Comparison of ENCODE assay signal across 9 mouse cellular contexts in genomic region chr13:29503147-29504044, GRCm38 (mm10).
A peak's percentile ranks its signal among the peaks of the same experiment; 100 is the strongest.
DNase-seq lines count a peak whose midpoint lies in the region; ATAC-seq and TF ChIP-seq lines count a peak whose summit lies in the region.
"Had no signal": no experiment of that assay in that cellular context is flagged by ENCODE, and none has a peak within 500 bp of the region (broad histone marks: within the 10 kb centered on the region; RNA-seq: fewer than 3 reads in every experiment).

No protein-coding gene starts in this region.

- no peak for TF ChIP-seq CTCF in kidney, postnatal 0 days (IDR thresholded peaks at IDR 0.05; ENCODE audit: low read depth)
- TF ChIP-seq CTCF in MEL (IDR thresholded peaks at IDR 0.05 in 2 of 3, conservative IDR thresholded peaks at IDR 0.05 in 1 of 3; ENCODE audit: control insufficient read depth in 1 of 3, insufficient read depth in 1 of 3, low read depth in 2 of 3, low read length in 3 of 3, poor library complexity in 1 of 3, severe bottlenecking in 1 of 3) = no peak
- TF ChIP-seq CTCF in intestine, postnatal 0 days (IDR thresholded peaks at IDR 0.05; ENCODE audit: low read depth) = no peak

- ATAC-seq in kidney, postnatal 0 days (replicated peaks; ENCODE audit: low FRiP score, low read depth) = no peak
- no peak for ATAC-seq in kidney, embryonic 16.5 days (ENCODE audit: low FRiP score, low TSS enrichment)
- ATAC-seq in intestine, postnatal 0 days = peak; percentile 54; the same call in 1 of the 2 replicates
- ATAC-seq in liver, embryonic 11.5 days (replicated peaks; ENCODE audit: low FRiP score) = no peak

- H3K9ac ChIP-seq in kidney, postnatal 0 days (ENCODE audit: low read depth, low read length) = no peak overlapping the region
- no peak overlapping the region for H3K9ac ChIP-seq in kidney, embryonic 16.5 days (replicated peaks; ENCODE audit: low read length)
- H3K9ac ChIP-seq in MEL (ENCODE audit: control insufficient read depth, low read depth, low read length, poor library complexity, severe bottlenecking) = no peak overlapping the region
- H3K9ac ChIP-seq in intestine, postnatal 0 days (ENCODE audit: low read depth, low read length) = no peak overlapping the region
- no peak overlapping the region for H3K9ac ChIP-seq in liver, embryonic 11.5 days (ENCODE audit: low read depth, low read length)
- H3K9ac ChIP-seq: hindbrain, embryonic 15.5 days had no signal

- H3K4me3 ChIP-seq in kidney, postnatal 0 days (replicated peaks; ENCODE audit: low read depth, low read length) = no peak overlapping the region
- H3K4me3 ChIP-seq in kidney, embryonic 16.5 days (ENCODE audit: low read length) = no peak overlapping the region
- H3K4me3 ChIP-seq in MEL (ENCODE audit: control insufficient read depth in 1 of 2, insufficient read depth in 1 of 2, low read depth in 2 of 2, low read length in 2 of 2) = no peak overlapping the region
- no peak overlapping the region for H3K4me3 ChIP-seq in intestine, postnatal 0 days (ENCODE audit: low read depth, low read length)
- no peak overlapping the region for H3K4me3 ChIP-seq in liver, embryonic 11.5 days (ENCODE audit: low read depth, low read length)
- no peak overlapping the region for H3K4me3 ChIP-seq in forebrain, embryonic 10.5 days
- H3K4me3 ChIP-seq: hindbrain, embryonic 15.5 days had no signal

- DNase-seq in cerebellum, adult 9-10 months = peak; percentile 44
- DNase-seq in cerebellum, adult 11-12 months = no peak
- DNase-seq in kidney, postnatal 0 days (ENCODE audit: low spot score) = peak; percentile 73
- DNase-seq in MEL (ENCODE audit: low read depth, low spot score) = peak; percentile 51
- DNase-seq in liver, embryonic 11.5 days (ENCODE audit: low spot score) = no peak
- DNase-seq in forebrain, embryonic 10.5 days (ENCODE audit: extremely low spot score, low spot score) = no peak

- no peaks in the 10 kb centered on the region for H3K4me1 ChIP-seq in kidney, postnatal 0 days (replicated peaks; ENCODE audit: insufficient read depth, low read length)
- H3K4me1 ChIP-seq in kidney, embryonic 16.5 days (ENCODE audit: insufficient read depth, low read length) = peaks cover 6% of the 10 kb centered on the region; the same call in 1 of the 2 replicates
- H3K4me1 ChIP-seq in MEL (ENCODE audit: control insufficient read depth in 1 of 2, insufficient read depth in 2 of 2, low read length in 2 of 2) = no peaks in the 10 kb centered on the region
- 0 out of 2 replicates have a peak, but pooled peaks cover 2% of the 10 kb centered on the region for H3K4me1 ChIP-seq in intestine, postnatal 0 days (replicated peaks; ENCODE audit: control insufficient read depth, insufficient read depth, low read length)
- H3K4me1 ChIP-seq in liver, embryonic 11.5 days (replicated peaks; ENCODE audit: control insufficient read depth, insufficient read depth, low read length) = no peaks in the 10 kb centered on the region
- peaks cover 14% of the 10 kb centered on the region for H3K4me1 ChIP-seq in forebrain, embryonic 10.5 days

- no peaks in the 10 kb centered on the region for H3K79me2 ChIP-seq in MEL (ENCODE audit: control insufficient read depth, insufficient read depth, low read length, poor library complexity)

- TF ChIP-seq EP300 in MEL (IDR thresholded peaks at IDR 0.05; ENCODE audit: low read depth in 1 of 2, low read length in 2 of 2) = no peak

- no peak for TF ChIP-seq RAD21 in MEL (IDR thresholded peaks at IDR 0.05; ENCODE audit: low read depth, low read length)

- no peaks in the 10 kb centered on the region for H3K27me3 ChIP-seq in kidney, postnatal 0 days (ENCODE audit: insufficient read depth, low read length)
- no peaks in the 10 kb centered on the region for H3K27me3 ChIP-seq in kidney, embryonic 16.5 days (ENCODE audit: insufficient read depth, low read length)
- no peaks in the 10 kb centered on the region for H3K27me3 ChIP-seq in MEL (ENCODE audit: control insufficient read depth in 1 of 2, insufficient read depth in 2 of 2, low read length in 2 of 2)
- H3K27me3 ChIP-seq in intestine, postnatal 0 days (replicated peaks; ENCODE audit: control insufficient read depth, insufficient read depth, low read length) = no peaks in the 10 kb centered on the region
- H3K27me3 ChIP-seq in liver, embryonic 11.5 days (replicated peaks; ENCODE audit: control insufficient read depth, insufficient read depth, low read length) = no peaks in the 10 kb centered on the region
- H3K27me3 ChIP-seq in forebrain, embryonic 10.5 days (ENCODE audit: poor library complexity, severe bottlenecking) = no peaks in the 10 kb centered on the region
- H3K27me3 ChIP-seq: hindbrain, embryonic 15.5 days had no signal

- WGBS in kidney, postnatal 0 days = 52% methylated on average over 6 of the region's 6 CpGs
- 53% methylated on average over 6 of the region's 6 CpGs for WGBS in kidney, embryonic 16.5 days
- WGBS in intestine, postnatal 0 days = 51% methylated on average over 6 of the region's 6 CpGs
- 72% methylated on average over 6 of the region's 6 CpGs for WGBS in liver, embryonic 11.5 days
- WGBS in forebrain, embryonic 10.5 days = 80% methylated on average over 6 of the region's 6 CpGs

- H3K9me3 ChIP-seq in kidney, postnatal 0 days (replicated peaks; ENCODE audit: low read length) = no peaks in the 10 kb centered on the region
- H3K9me3 ChIP-seq in kidney, embryonic 16.5 days (ENCODE audit: low read length) = no peaks in the 10 kb centered on the region
- H3K9me3 ChIP-seq in MEL (replicated peaks; ENCODE audit: insufficient read depth, low read length) = no peaks in the 10 kb centered on the region
- no peaks in the 10 kb centered on the region for H3K9me3 ChIP-seq in intestine, postnatal 0 days (ENCODE audit: control insufficient read depth)
- no peaks in the 10 kb centered on the region for H3K9me3 ChIP-seq in liver, embryonic 11.5 days (ENCODE audit: control insufficient read depth, low read length)
- no peaks in the 10 kb centered on the region for H3K9me3 ChIP-seq in forebrain, embryonic 10.5 days
- H3K9me3 ChIP-seq: hindbrain, embryonic 15.5 days had no signal

- H3K27ac ChIP-seq in kidney, postnatal 0 days = no peak overlapping the region
- no peak overlapping the region for H3K27ac ChIP-seq in kidney, embryonic 16.5 days (ENCODE audit: low read length)
- H3K27ac ChIP-seq in MEL (ENCODE audit: control insufficient read depth, low read depth, low read length) = no peak overlapping the region
- H3K27ac ChIP-seq in intestine, postnatal 0 days (ENCODE audit: low read depth, low read length) = no peak overlapping the region; the same call in 1 of the 2 replicates
- no peak overlapping the region for H3K27ac ChIP-seq in liver, embryonic 11.5 days (ENCODE audit: low read depth, low read length)
- H3K27ac ChIP-seq in forebrain, embryonic 10.5 days = no peak overlapping the region
- H3K27ac ChIP-seq: hindbrain, embryonic 15.5 days had no signal

- no peaks in the 10 kb centered on the region for H3K36me3 ChIP-seq in kidney, postnatal 0 days (ENCODE audit: insufficient read depth, low read length)
- H3K36me3 ChIP-seq in kidney, embryonic 16.5 days (ENCODE audit: insufficient read depth, low read length) = no peaks in the 10 kb centered on the region
- H3K36me3 ChIP-seq in MEL (ENCODE audit: control insufficient read depth in 1 of 2, insufficient read depth in 2 of 2, low read length in 2 of 2) = peaks cover 0 to 4% of the 10 kb centered on the region in 2 experiments; a peak in 1 of 4 replicates
- no peaks in the 10 kb centered on the region for H3K36me3 ChIP-seq in intestine, postnatal 0 days (ENCODE audit: control insufficient read depth, insufficient read depth)
- no peaks in the 10 kb centered on the region for H3K36me3 ChIP-seq in liver, embryonic 11.5 days (ENCODE audit: control insufficient read depth, insufficient read depth, low read length)
- H3K36me3 ChIP-seq in forebrain, embryonic 10.5 days (replicated peaks) = no peaks in the 10 kb centered on the region
- H3K36me3 ChIP-seq: hindbrain, embryonic 15.5 days had no signal

- H3K4me2 ChIP-seq in kidney, postnatal 0 days (ENCODE audit: low read length) = no peak overlapping the region
- no peak overlapping the region for H3K4me2 ChIP-seq in kidney, embryonic 16.5 days (replicated peaks; ENCODE audit: low read depth, low read length)
- H3K4me2 ChIP-seq in intestine, postnatal 0 days (replicated peaks; ENCODE audit: low read depth) = no peak overlapping the region
- H3K4me2 ChIP-seq in liver, embryonic 11.5 days = no peak overlapping the region
- H3K4me2 ChIP-seq: hindbrain, embryonic 15.5 days had no signal

- no peak for TF ChIP-seq POLR2A in MEL (IDR thresholded peaks at IDR 0.05; ENCODE audit: control insufficient read depth in 1 of 2, insufficient read depth in 1 of 2, low read depth in 1 of 2, low read length in 2 of 2, poor library complexity in 1 of 2)

TF ChIP-seq in MEL, 35 proteins besides CTCF, POLR2A, EP300 and RAD21:
- TF ChIP-seq SMC3 (IDR thresholded peaks at IDR 0.05; ENCODE audit: low read depth, low read length) = no peak
- peak; percentile 66 for TF ChIP-seq ZNF384 (IDR thresholded peaks at IDR 0.05; ENCODE audit: low read depth, low read length)
- no peak for TF ChIP-seq CHD2 (IDR thresholded peaks at IDR 0.05; ENCODE audit: low read length)
- no peak for TF ChIP-seq MXI1 (IDR thresholded peaks at IDR 0.05; ENCODE audit: low read depth, low read length)
- no peak for TF ChIP-seq ZKSCAN1 (IDR thresholded peaks at IDR 0.05; ENCODE audit: low read depth, low read length)
- TF ChIP-seq ZC3H11A (IDR thresholded peaks at IDR 0.05; ENCODE audit: low read depth, low read length) = no peak

Comparison
In these comparisons a context has a peak if more than half of its experiments do, and no peak if none do; other contexts are left out.
1. DNase-seq: peak in cerebellum, adult 9-10 months (single experiment), kidney, postnatal 0 days (single experiment) and MEL (single experiment); none in cerebellum, adult 11-12 months (single experiment), liver, embryonic 11.5 days (single experiment) and forebrain, embryonic 10.5 days (single experiment).